Mouse (Mus musculus): ENCODE data around the gene Klk1b4.
"Not testable (repeated sequence)": the region's sequence is repeated elsewhere in the genome, so short reads cannot be mapped to it uniquely, and the experiment has no call there.

The Klk1b4 gene

GRCm38 (mm10) chr7:44207135-44207534, at the start of gene Klk1b4:
Gene Klk1b4 (plus strand): TSS chr7:44207435.
- not testable (repeated sequence) for DNase-seq (ENCODE audit: low spot score)

GRCm38 (mm10) chr7:44179299-44180045, 27.8 kb upstream of the Klk1b4 start:
- no peak for DNase-seq (ENCODE audit: low spot score)

GRCm38 (mm10) chr7:44186516-44186915, 20.7 kb upstream of the Klk1b4 start:
- DNase-seq (ENCODE audit: low spot score) = not testable (repeated sequence)

GRCm38 (mm10) chr7:44187936-44188335, 19.3 kb upstream of the Klk1b4 start, which contains the start of gene Klk1b24:
Gene Klk1b24 (plus strand): TSS chr7:44188236.
- DNase-seq (ENCODE audit: low spot score) = not testable (repeated sequence)

GRCm38 (mm10) chr7:44193466-44193865, 13.8 kb upstream of the Klk1b4 start:
- not testable (repeated sequence) for DNase-seq (ENCODE audit: low spot score)

GRCm38 (mm10) chr7:44197891-44198290, 9.3 kb upstream of the Klk1b4 start, which contains the start of gene Klk1b3:
Gene Klk1b3 (plus strand): TSS chr7:44198191.
- DNase-seq (ENCODE audit: low spot score) = no peak

GRCm38 (mm10) chr7:44208307-44208706, 1.1 kb downstream of the Klk1b4 start:
- no peak for DNase-seq (ENCODE audit: low spot score)

GRCm38 (mm10) chr7:44215645-44216044, 8.4 kb downstream of the Klk1b4 start, which contains the start of gene Klk1b5:
Gene Klk1b5 (plus strand): TSS chr7:44215945.
- no peak for DNase-seq (ENCODE audit: low spot score)

- DNase-seq (ENCODE audit: low spot score) = not testable (repeated sequence)
These were observed 14.4 kb downstream of the Klk1b4 start for GRCm38 (mm10) chr7:44221601-44222000.

- DNase-seq (ENCODE audit: low spot score) = not testable (repeated sequence)
These were observed 15.1 kb downstream of the Klk1b4 start for GRCm38 (mm10) chr7:44222335-44222734.

GRCm38 (mm10) chr7:44225076-44225475, 17.8 kb downstream of the Klk1b4 start, which contains the start of gene Klk1:
Gene Klk1 (plus strand): TSS chr7:44225360.
- DNase-seq (ENCODE audit: low spot score) = no peak

GRCm38 (mm10) chr7:44235909-44236308, 28.7 kb downstream of the Klk1b4 start, which contains the start of gene Gm36864:
Gene Gm36864 (plus strand): TSS chr7:44236177.
- no peak for DNase-seq (ENCODE audit: low spot score)

GRCm38 (mm10) chr7:44239913-44240312, 32.7 kb downstream of the Klk1b4 start:
- no peak for DNase-seq (ENCODE audit: low spot score)

GRCm38 (mm10) chr7:44240712-44241111, 33.5 kb downstream of the Klk1b4 start:
- no peak for DNase-seq (ENCODE audit: low spot score)

- no peak for DNase-seq (ENCODE audit: low spot score)
These were observed 33.9 kb downstream of the Klk1b4 start for GRCm38 (mm10) chr7:44241163-44241562.

- no peak for DNase-seq (ENCODE audit: low spot score)
These were observed 36.8 kb downstream of the Klk1b4 start for GRCm38 (mm10) chr7:44244080-44244479.

- DNase-seq (ENCODE audit: low spot score) = peak; percentile 88
These were observed 39.1 kb downstream of the Klk1b4 start, which contains the start of the genes 1700028J19Rik and 2410002F23Rik for GRCm38 (mm10) chr7:44246055-44246983. Gene 1700028J19Rik (minus strand): TSS chr7:44246695. Gene 2410002F23Rik (plus strand): TSS chr7:44246722.

- peak; percentile 59 for DNase-seq (ENCODE audit: low spot score)
These were observed 39.8 kb downstream of the Klk1b4 start for GRCm38 (mm10) chr7:44246984-44247470.

GRCm38 (mm10) chr7:44247971-44248370, 40.7 kb downstream of the Klk1b4 start:
- DNase-seq (ENCODE audit: low spot score) = no peak

- DNase-seq (ENCODE audit: low spot score) = no peak
These were observed 42.0 kb downstream of the Klk1b4 start for GRCm38 (mm10) chr7:44249248-44249647.

- DNase-seq (ENCODE audit: low spot score) = not testable (repeated sequence)
These were observed 43.6 kb downstream of the Klk1b4 start for GRCm38 (mm10) chr7:44250732-44251275.
